Comparison of ENCODE assay signal across 8 mouse cellular contexts in the genomic region with DNA sequence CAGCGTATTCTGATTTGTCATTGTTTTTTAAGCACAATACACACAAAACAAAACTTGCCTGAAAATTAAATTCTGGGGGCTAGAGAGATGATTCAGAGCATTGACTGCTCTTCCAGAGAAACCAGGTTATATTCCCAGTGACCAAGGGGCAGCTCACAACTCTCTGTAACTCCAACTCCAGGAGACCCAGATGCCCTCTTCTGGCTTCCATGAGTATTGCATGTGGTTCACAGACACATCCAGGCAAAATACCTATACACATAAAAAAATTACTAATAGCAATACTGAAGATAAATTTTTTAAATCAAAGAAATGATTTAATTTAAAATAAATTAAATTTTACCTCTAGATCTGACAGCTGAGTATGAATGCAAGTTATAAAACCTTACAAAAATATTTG. TPM values are rescaled to one million over a fixed set of nuclear protein-coding genes. Genes with fewer than 3 reads are reported as not detected.
DNase-seq lines count a peak whose midpoint lies in the region; ATAC-seq and TF ChIP-seq lines count a peak whose summit lies in the region.

No protein-coding gene starts in this region.

- no peak overlapping the region for H3K9ac ChIP-seq in forebrain, postnatal 0 days
- no peak overlapping the region for H3K9ac ChIP-seq in forebrain, embryonic 16.5 days (replicated peaks; ENCODE audit: low read depth, low read length)
- no peak overlapping the region for H3K9ac ChIP-seq in midbrain, postnatal 0 days (replicated peaks; ENCODE audit: low read length, poor library complexity, severe bottlenecking)
- H3K9ac ChIP-seq in midbrain, embryonic 11.5 days (ENCODE audit: low read length) = no peak overlapping the region

- no peaks in the 10 kb centered on the region for H3K27me3 ChIP-seq in forebrain, postnatal 0 days (ENCODE audit: insufficient read depth, low read length)
- no peaks in the 10 kb centered on the region for H3K27me3 ChIP-seq in forebrain, embryonic 16.5 days (replicated peaks; ENCODE audit: control insufficient read depth, insufficient read depth, low read length)
- no peaks in the 10 kb centered on the region for H3K27me3 ChIP-seq in midbrain, postnatal 0 days (ENCODE audit: insufficient read depth, low read length)
- no peaks in the 10 kb centered on the region for H3K27me3 ChIP-seq in midbrain, embryonic 11.5 days (ENCODE audit: control insufficient read depth, insufficient read depth, low read length)

- ATAC-seq in forebrain, postnatal 0 days = no peak
- no peak for ATAC-seq in forebrain, embryonic 16.5 days
- no peak for ATAC-seq in midbrain, postnatal 0 days (ENCODE audit: low FRiP score)
- no peak for ATAC-seq in midbrain, embryonic 11.5 days (ENCODE audit: low FRiP score)
- 0 out of 2 replicates have a peak, but pooled peaks have one; percentile 66 for ATAC-seq in erythroid progenitor cell, adult 5-6 weeks (replicated peaks; ENCODE audit: low FRiP score, poor library complexity, severe bottlenecking)

- H3K36me3 ChIP-seq in forebrain, postnatal 0 days (ENCODE audit: insufficient read depth) = no peaks in the 10 kb centered on the region
- H3K36me3 ChIP-seq in forebrain, embryonic 16.5 days (ENCODE audit: control insufficient read depth, insufficient read depth) = no peaks in the 10 kb centered on the region
- no peaks in the 10 kb centered on the region for H3K36me3 ChIP-seq in midbrain, postnatal 0 days (ENCODE audit: insufficient read depth, low read length)
- no peaks in the 10 kb centered on the region for H3K36me3 ChIP-seq in midbrain, embryonic 11.5 days (ENCODE audit: control insufficient read depth, insufficient read depth, low read length)

- no peaks in the 10 kb centered on the region for H3K4me1 ChIP-seq in forebrain, postnatal 0 days (ENCODE audit: insufficient read depth)
- H3K4me1 ChIP-seq in forebrain, embryonic 16.5 days (replicated peaks; ENCODE audit: control insufficient read depth, insufficient read depth, low read length) = no peaks in the 10 kb centered on the region
- no peaks in the 10 kb centered on the region for H3K4me1 ChIP-seq in midbrain, postnatal 0 days (ENCODE audit: insufficient read depth, low read length)
- H3K4me1 ChIP-seq in midbrain, embryonic 11.5 days (ENCODE audit: control insufficient read depth, insufficient read depth, low read length) = no peaks in the 10 kb centered on the region
- H3K4me1 ChIP-seq in lung, adult 2 months (ENCODE audit: control insufficient read depth, insufficient read depth, low read length) = no peaks in the 10 kb centered on the region

- peak; percentile 11 for DNase-seq in forebrain, postnatal 0 days
- peak; percentile 35 for DNase-seq in midbrain, postnatal 0 days (ENCODE audit: low spot score)
- DNase-seq in midbrain, embryonic 11.5 days (ENCODE audit: low spot score, missing footprints) = no peak
- DNase-seq in adrenal gland, postnatal 36 days = peak; percentile 19 to 53
- peak; percentile 20 for DNase-seq in lung, adult 2 months
- DNase-seq in ovary, postnatal 10 days (ENCODE audit: low spot score) = no peak

- no peak overlapping the region for H3K27ac ChIP-seq in forebrain, postnatal 0 days (ENCODE audit: low read depth, low read length)
- H3K27ac ChIP-seq in forebrain, embryonic 16.5 days (ENCODE audit: low read length) = no peak overlapping the region
- no peak overlapping the region for H3K27ac ChIP-seq in midbrain, postnatal 0 days (ENCODE audit: low read depth, low read length)
- H3K27ac ChIP-seq in midbrain, embryonic 11.5 days (ENCODE audit: low read depth, low read length) = no peak overlapping the region

- H3K9me3 ChIP-seq in forebrain, postnatal 0 days (ENCODE audit: low read length) = no peaks in the 10 kb centered on the region
- no peaks in the 10 kb centered on the region for H3K9me3 ChIP-seq in forebrain, embryonic 16.5 days (ENCODE audit: control insufficient read depth, low read length)
- no peaks in the 10 kb centered on the region for H3K9me3 ChIP-seq in midbrain, postnatal 0 days (ENCODE audit: low read length)
- no peaks in the 10 kb centered on the region for H3K9me3 ChIP-seq in midbrain, embryonic 11.5 days (ENCODE audit: control insufficient read depth, low read length)

- WGBS in forebrain, postnatal 0 days = 94% methylated on average over 1 of the region's 1 CpGs
- 73% methylated on average over 1 of the region's 1 CpGs for WGBS in forebrain, embryonic 16.5 days
- 81% methylated on average over 1 of the region's 1 CpGs for WGBS in midbrain, postnatal 0 days
- WGBS in midbrain, embryonic 11.5 days = 90% methylated on average over 1 of the region's 1 CpGs
- WGBS in lung, adult 2 months = 75% methylated on average over 1 of the region's 1 CpGs

- H3K4me2 ChIP-seq in forebrain, postnatal 0 days (ENCODE audit: low read depth) = no peak overlapping the region
- H3K4me2 ChIP-seq in forebrain, embryonic 16.5 days (ENCODE audit: low read length) = no peak overlapping the region
- no peak overlapping the region for H3K4me2 ChIP-seq in midbrain, postnatal 0 days (ENCODE audit: low read depth, low read length, poor library complexity, severe bottlenecking)
- H3K4me2 ChIP-seq in midbrain, embryonic 11.5 days = no peak overlapping the region

- H3K4me3 ChIP-seq in forebrain, postnatal 0 days (ENCODE audit: low read depth, low read length) = no peak overlapping the region
- H3K4me3 ChIP-seq in forebrain, embryonic 16.5 days (replicated peaks; ENCODE audit: low read length) = no peak overlapping the region
- H3K4me3 ChIP-seq in midbrain, postnatal 0 days (ENCODE audit: low read depth, low read length) = no peak overlapping the region
- H3K4me3 ChIP-seq in midbrain, embryonic 11.5 days (ENCODE audit: low read depth, low read length) = no peak overlapping the region
- H3K4me3 ChIP-seq in lung, adult 2 months (replicated peaks; ENCODE audit: extremely low read depth, low read depth, low read length) = no peak overlapping the region

- peak; percentile 59 for TF ChIP-seq CTCF in forebrain, postnatal 0 days (IDR thresholded peaks at IDR 0.05; ENCODE audit: low read depth)
- peak; percentile 72 for TF ChIP-seq CTCF in midbrain, postnatal 0 days (IDR thresholded peaks at IDR 0.05)
- TF ChIP-seq CTCF in lung, adult 2 months (IDR thresholded peaks at IDR 0.05; ENCODE audit: insufficient read depth, low read length) = peak; percentile 30; the same call in 1 of the 2 replicates

- no peak for TF ChIP-seq POLR2A in lung, adult 2 months (IDR thresholded peaks at IDR 0.05; ENCODE audit: borderline replicate concordance, extremely low read depth, low read depth, low read length)

RNA-seq across cellular contexts. Expression of a gene that starts 1.3 kb away (rescaled TPM):
- total RNA-seq in forebrain, postnatal 0 days (2014; rRNA removed) = not detected in 2 replicates
- 0.06 TPM in 1 of 2 replicates, not detected in the other for polyA plus RNA-seq in forebrain, postnatal 0 days (2015; fragmentation: Nextera tagmentation; extraction: Ambion mirVana)
- polyA plus RNA-seq in forebrain, embryonic 16.5 days (2015; fragmentation: Nextera tagmentation; extraction: Ambion mirVana) = not detected in 2 replicates
- total RNA-seq in midbrain, postnatal 0 days (2014; rRNA removed) = not detected in 2 replicates
- polyA plus RNA-seq in midbrain, postnatal 0 days (2015; fragmentation: Nextera tagmentation; extraction: Ambion mirVana) = not detected in 2 replicates
- polyA plus RNA-seq in midbrain, embryonic 11.5 days (2014; fragmentation: Nextera tagmentation; extraction: Ambion mirVana) = not detected in 2 replicates
- total RNA-seq in adrenal gland, postnatal 36 days (2021) = not detected
- total RNA-seq in erythroid progenitor cell, adult 5-6 weeks (2015; ENCODE audit: low replicate concordance) = not detected in 2 replicates
- not detected in 2 replicates for total RNA-seq in erythroid progenitor cell, adult 5-6 weeks (2017; ENCODE audit: low replicate concordance)
- polyA plus RNA-seq in lung, adult 2 months (2012; rRNA removed) = 0.10 TPM in 1 of 2 replicates, not detected in the other

RNA-seq across cellular contexts. Expression of a gene that starts 6.7 kb away (rescaled TPM):
- total RNA-seq in forebrain, postnatal 0 days (2014; rRNA removed) = 0.19 TPM in 1 of 2 replicates, not detected in the other
- polyA plus RNA-seq in forebrain, postnatal 0 days (2015; fragmentation: Nextera tagmentation; extraction: Ambion mirVana) = 0.12 TPM in 1 of 2 replicates, not detected in the other
- polyA plus RNA-seq in forebrain, embryonic 16.5 days (2015; fragmentation: Nextera tagmentation; extraction: Ambion mirVana) = not detected in 2 replicates
- total RNA-seq in midbrain, postnatal 0 days (2014; rRNA removed) = not detected in 2 replicates
- polyA plus RNA-seq in midbrain, postnatal 0 days (2015; fragmentation: Nextera tagmentation; extraction: Ambion mirVana) = 0.19 and 0.25 TPM in 2 replicates
- not detected in 2 replicates for polyA plus RNA-seq in midbrain, embryonic 11.5 days (2014; fragmentation: Nextera tagmentation; extraction: Ambion mirVana)
- total RNA-seq in adrenal gland, postnatal 36 days (2021) = under 1 TPM; 0.23 to 0.40 TPM
- total RNA-seq in erythroid progenitor cell, adult 5-6 weeks (2015; ENCODE audit: low replicate concordance) = not detected in 2 replicates
- total RNA-seq in erythroid progenitor cell, adult 5-6 weeks (2017; ENCODE audit: low replicate concordance) = 1.8 TPM in 1 of 2 replicates, not detected in the other
- 0.17 TPM in 2 replicates for polyA plus RNA-seq in lung, adult 2 months (2012; rRNA removed)

RNA-seq across cellular contexts. Expression of a gene that starts 27.2 kb away (rescaled TPM):
- 0.15 TPM in 1 of 2 replicates, not detected in the other for total RNA-seq in forebrain, postnatal 0 days (2014; rRNA removed)
- 0.14 and 0.22 TPM in 2 replicates for polyA plus RNA-seq in forebrain, postnatal 0 days (2015; fragmentation: Nextera tagmentation; extraction: Ambion mirVana)
- 1.1 and 1.7 TPM in 2 replicates for polyA plus RNA-seq in forebrain, embryonic 16.5 days (2015; fragmentation: Nextera tagmentation; extraction: Ambion mirVana)
- total RNA-seq in midbrain, postnatal 0 days (2014; rRNA removed) = 0.22 and 0.24 TPM in 2 replicates
- 0.16 and 0.17 TPM in 2 replicates for polyA plus RNA-seq in midbrain, postnatal 0 days (2015; fragmentation: Nextera tagmentation; extraction: Ambion mirVana)
- polyA plus RNA-seq in midbrain, embryonic 11.5 days (2014; fragmentation: Nextera tagmentation; extraction: Ambion mirVana) = 7.7 and 8.1 TPM in 2 replicates
- under 1 TPM; 0.20 to 0.43 TPM for total RNA-seq in adrenal gland, postnatal 36 days (2021)
- total RNA-seq in erythroid progenitor cell, adult 5-6 weeks (2015; ENCODE audit: low replicate concordance) = 270 and 287 TPM in 2 replicates
- 428 and 543 TPM in 2 replicates for total RNA-seq in erythroid progenitor cell, adult 5-6 weeks (2017; ENCODE audit: low replicate concordance)
- polyA plus RNA-seq in lung, adult 2 months (2012; rRNA removed) = 0.07 and 0.25 TPM in 2 replicates

RNA-seq across cellular contexts. Expression of a gene that starts 29.6 kb away (rescaled TPM):
- total RNA-seq in forebrain, postnatal 0 days (2014; rRNA removed) = 0.15 and 0.19 TPM in 2 replicates
- 0.23 and 0.31 TPM in 2 replicates for polyA plus RNA-seq in forebrain, postnatal 0 days (2015; fragmentation: Nextera tagmentation; extraction: Ambion mirVana)
- polyA plus RNA-seq in forebrain, embryonic 16.5 days (2015; fragmentation: Nextera tagmentation; extraction: Ambion mirVana) = 0.25 and 0.31 TPM in 2 replicates
- total RNA-seq in midbrain, postnatal 0 days (2014; rRNA removed) = 0.27 and 0.33 TPM in 2 replicates
- 0.73 and 0.90 TPM in 2 replicates for polyA plus RNA-seq in midbrain, postnatal 0 days (2015; fragmentation: Nextera tagmentation; extraction: Ambion mirVana)
- 0.48 and 0.51 TPM in 2 replicates for polyA plus RNA-seq in midbrain, embryonic 11.5 days (2014; fragmentation: Nextera tagmentation; extraction: Ambion mirVana)
- under 1 TPM in 1 of 2 experiments, not detected in 1; 0.16 TPM for total RNA-seq in adrenal gland, postnatal 36 days (2021)
- total RNA-seq in erythroid progenitor cell, adult 5-6 weeks (2015; ENCODE audit: low replicate concordance) = 2.2 TPM in 1 of 2 replicates, not detected in the other
- total RNA-seq in erythroid progenitor cell, adult 5-6 weeks (2017; ENCODE audit: low replicate concordance) = 0.51 and 1.4 TPM in 2 replicates
- polyA plus RNA-seq in lung, adult 2 months (2012; rRNA removed) = 0.14 and 0.30 TPM in 2 replicates

RNA-seq across cellular contexts. Expression of a gene that starts 46.1 kb away (rescaled TPM):
- 1.8 and 2.5 TPM in 2 replicates for total RNA-seq in forebrain, postnatal 0 days (2014; rRNA removed)
- polyA plus RNA-seq in forebrain, postnatal 0 days (2015; fragmentation: Nextera tagmentation; extraction: Ambion mirVana) = 1.1 and 2.4 TPM in 2 replicates
- polyA plus RNA-seq in forebrain, embryonic 16.5 days (2015; fragmentation: Nextera tagmentation; extraction: Ambion mirVana) = 0.87 and 1.1 TPM in 2 replicates
- 3.9 TPM in 2 replicates for total RNA-seq in midbrain, postnatal 0 days (2014; rRNA removed)
- 2.8 and 3.3 TPM in 2 replicates for polyA plus RNA-seq in midbrain, postnatal 0 days (2015; fragmentation: Nextera tagmentation; extraction: Ambion mirVana)
- polyA plus RNA-seq in midbrain, embryonic 11.5 days (2014; fragmentation: Nextera tagmentation; extraction: Ambion mirVana) = 0.46 TPM in 2 replicates
- under 1 TPM in 1 of 2 experiments, not detected in 1; 0.16 TPM for total RNA-seq in adrenal gland, postnatal 36 days (2021)
- total RNA-seq in erythroid progenitor cell, adult 5-6 weeks (2015; ENCODE audit: low replicate concordance) = not detected in 2 replicates
- total RNA-seq in erythroid progenitor cell, adult 5-6 weeks (2017; ENCODE audit: low replicate concordance) = not detected in 2 replicates
- polyA plus RNA-seq in lung, adult 2 months (2012; rRNA removed) = 34.4 and 42.1 TPM in 2 replicates

Comparison
In these comparisons a context has a peak if more than half of its experiments do, and no peak if none do; other contexts are left out.
1. DNase-seq: peak in forebrain, postnatal 0 days (single experiment), midbrain, postnatal 0 days (single experiment), adrenal gland, postnatal 36 days (2 of 2) and lung, adult 2 months (single experiment); none in midbrain, embryonic 11.5 days (single experiment) and ovary, postnatal 10 days (single experiment).
2. Peak in every context shown above with its lines, with median percentiles within 50 percentile points of each other: CTCF ChIP-seq.